Mouse (Mus musculus) lung, adult 2 months (tissue): Measurements from ENCODE around the gene Scn9a.

Experiments
- CTCF ChIP-seq: fragments of 200-500 bp; IDR thresholded peaks from 2 replicates; pipeline ENCODE4 v1.5.1; 2011; ENCODE audit warnings: mild to moderate bottlenecking, low read length, control low read depth; ENCODE audit not compliant: insufficient read depth
- POLR2A ChIP-seq: fragments of 200-500 bp; IDR thresholded peaks from 2 replicates; pipeline ENCODE4 v1.6.1; 2011; ENCODE audit warnings: low read depth, mild to moderate bottlenecking, control low read depth, low read length, borderline replicate concordance; ENCODE audit errors: extremely low read depth

DNA sequence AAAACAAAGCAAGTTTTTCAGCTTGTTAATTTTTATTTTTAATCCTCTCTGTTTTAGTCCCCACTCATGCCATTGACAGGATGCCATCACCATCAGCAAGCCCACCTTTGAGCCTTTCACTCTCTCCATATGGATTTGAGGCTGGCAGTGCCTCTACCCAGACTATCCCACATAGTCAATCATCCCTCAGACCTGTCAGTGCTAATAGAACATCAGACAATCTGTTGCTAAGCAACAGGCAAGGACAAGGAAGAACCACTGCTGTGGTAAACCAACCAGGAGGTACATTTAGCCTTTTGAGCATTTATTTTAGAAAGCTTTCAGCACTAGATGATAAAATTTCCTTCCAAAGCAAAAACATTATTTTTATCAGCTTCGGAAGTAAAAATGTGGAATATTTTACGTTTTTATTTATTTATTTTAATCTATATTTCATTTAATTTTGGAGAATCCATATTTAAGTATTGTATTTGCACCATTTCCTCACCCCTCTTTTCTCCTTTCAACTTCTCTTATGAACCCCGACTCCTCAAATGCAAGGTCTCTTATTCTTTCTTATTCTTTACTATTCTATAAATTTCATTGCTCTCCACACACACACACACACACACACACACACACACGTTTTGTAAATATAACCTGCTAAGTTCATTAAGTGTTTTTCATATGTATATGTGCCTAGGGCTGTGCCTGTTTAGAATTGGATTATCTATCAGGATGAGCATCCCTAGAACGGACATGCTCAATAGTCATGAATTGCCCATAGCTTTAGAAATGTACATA lies 54.5 kb downstream of the Scn9a start:
- TF ChIP-seq POLR2A (no peak), CTCF (no peak)
